Mouse (Mus musculus) hindbrain, embryonic 11.5 days (tissue): ENCODE measurements around the gene Mphosph9. TPM values are rescaled to one million over a fixed set of nuclear protein-coding genes. Genes with fewer than 3 reads are reported as not detected.

Experiments
- ATAC-seq: fragments of 200-750 bp; cut with Nextera tagmentation; 2 replicates; pipeline ENCODE4 v1.8.0; 2017; ENCODE audit warnings: mild to moderate bottlenecking, moderate TSS enrichment, moderate library complexity; ENCODE audit not compliant: low FRiP score
- DNase-seq: peaks from one replicate; pipeline ENCODE4 v3.0.0-alpha.2; 2015; ENCODE audit warnings: low spot score
- H3K27ac ChIP-seq: fragments of 300-500 bp; sonication (generic); 2 replicates; pipeline ENCODE4 v1.5.1; 2014; ENCODE audit warnings: mild to moderate bottlenecking, low read depth, low read length
- H3K27me3 ChIP-seq: fragments of 300-500 bp; sonication (generic); 2 replicates; pipeline ENCODE4 v1.6.1; 2014; ENCODE audit warnings: mild to moderate bottlenecking, low read length, moderate library complexity, mixed read lengths; ENCODE audit not compliant: control insufficient read depth, insufficient read depth
- H3K36me3 ChIP-seq: fragments of 300-500 bp; sonication (generic); 2 replicates; pipeline ENCODE4 v1.6.1; 2014; ENCODE audit warnings: mild to moderate bottlenecking, low read length, moderate library complexity, mixed read lengths; ENCODE audit not compliant: control insufficient read depth, insufficient read depth
- H3K4me1 ChIP-seq: fragments of 300-500 bp; sonication (generic); replicated peaks from 2 replicates; pipeline ENCODE4 v1.6.1; 2014; ENCODE audit warnings: low read length, mixed read lengths; ENCODE audit not compliant: control insufficient read depth, insufficient read depth
- H3K4me2 ChIP-seq: fragments of 300-500 bp; sonication (generic); replicated peaks from 2 replicates; pipeline ENCODE4 v1.6.1; 2014; ENCODE audit warnings: mild to moderate bottlenecking, low read depth, low read length
- H3K4me3 ChIP-seq: fragments of 300-500 bp; sonication (generic); 2 replicates; pipeline ENCODE4 v1.5.1; 2014; ENCODE audit warnings: low read depth, low read length
- H3K9ac ChIP-seq: fragments of 300-500 bp; sonication (generic); 2 replicates; pipeline ENCODE4 v1.6.1; 2014; ENCODE audit warnings: low read depth, low read length
- H3K9me3 ChIP-seq: fragments of 300-500 bp; sonication (generic); 2 replicates; pipeline ENCODE4 v1.6.1; 2016; ENCODE audit warnings: low read length; ENCODE audit not compliant: control insufficient read depth
- WGBS: fragments of 180-500 bp; shearing (Covaris S2); extraction: QIAGEN DNeasy Blood & Tissue Kit; methylation state at CpG from one replicate; pipeline ENCODE4 v1.1.7; 2014; 5-methylcytosine and 5-hydroxymethylcytosine counted together
- polyA plus RNA-seq: library from polyadenylated mRNA; unstranded; fragments of >200 nt; fragmentation: Nextera tagmentation; extraction: Ambion mirVana; gene quantifications from 2 replicates; pipeline ENCODE4 v1.2.1, GENCODE M21; 2014

Gene Mphosph9
- polyA plus RNA-seq, 1 experiment from 2014 or later = 20.5 TPM

DNA sequence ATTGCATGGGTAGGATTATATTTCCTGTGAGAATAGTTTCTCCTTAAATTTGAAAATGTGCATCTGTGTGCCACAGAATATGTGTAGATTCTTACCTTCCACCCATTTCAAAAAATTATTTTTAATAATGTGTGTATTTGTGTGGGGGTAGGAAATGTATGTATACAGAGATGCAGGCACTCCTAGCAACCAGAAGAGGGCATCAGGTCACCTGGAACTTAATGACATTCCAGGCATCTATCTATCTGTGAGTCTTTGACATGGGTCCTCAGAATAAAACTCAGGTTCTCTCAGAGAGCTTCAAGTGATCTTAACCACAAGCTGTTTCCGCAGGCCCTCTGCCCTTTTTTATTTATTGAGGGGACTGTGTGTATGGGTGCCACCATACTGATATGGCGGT is 31.9 kb upstream of the Mphosph9 start:
- WGBS = 79% methylated on average over 2 of the region's 2 CpGs
- H3K4me3 ChIP-seq = no peak overlapping the region
- H3K4me1 ChIP-seq = no peaks in the 10 kb centered on the region
- no peak for DNase-seq
- no peaks in the 10 kb centered on the region for H3K36me3 ChIP-seq
- no peak overlapping the region for H3K9ac ChIP-seq
- H3K27me3 ChIP-seq = no peaks in the 10 kb centered on the region
- no peaks in the 10 kb centered on the region for H3K9me3 ChIP-seq
- H3K4me2 ChIP-seq = no peak overlapping the region
- H3K27ac ChIP-seq = no peak overlapping the region
- ATAC-seq = no peak

- WGBS = 35% methylated on average over 3 of the region's 3 CpGs
- Histone ChIP-seq H3K4me3 (no peak overlapping the region), H3K9me3 (no peaks in the 10 kb centered on the region), H3K27me3 (no peaks in the 10 kb centered on the region), H3K27ac (no peak overlapping the region), H3K4me2 (no peak overlapping the region), H3K9ac (no peak overlapping the region), H3K4me1 (peaks cover 2% of the 10 kb centered on the region; the same call in 1 of the 2 replicates), H3K36me3 (no peaks in the 10 kb centered on the region)
- ATAC-seq (no peak), DNase-seq (no peak)
Measured at GRCm38 (mm10) chr5:124356695-124357094, 28.9 kb upstream of the Mphosph9 start.

GRCm38 (mm10) chr5:124355425-124355959 is 27.7 kb upstream of the Mphosph9 start:
- peak overlapping the region; percentile 98 for H3K4me3 ChIP-seq
- H3K9me3 ChIP-seq = no peaks in the 10 kb centered on the region
- 6% methylated on average over 12 of the region's 12 CpGs for WGBS
- no peaks in the 10 kb centered on the region for H3K27me3 ChIP-seq
- H3K4me1 ChIP-seq = peaks cover 7% of the 10 kb centered on the region
- no peak overlapping the region for H3K27ac ChIP-seq
- no peaks in the 10 kb centered on the region for H3K36me3 ChIP-seq
- H3K9ac ChIP-seq = peak overlapping the region; percentile 100; the same call in 1 of the 2 replicates
- DNase-seq (no peak), ATAC-seq (no peak)
- H3K4me2 ChIP-seq = peak overlapping the region; percentile 60

GRCm38 (mm10) chr5:124354574-124355424 is 27.0 kb upstream of the Mphosph9 start:
- ATAC-seq = no peak
- DNase-seq = peak; percentile 70
- peaks cover 9% of the 10 kb centered on the region for H3K4me1 ChIP-seq
- H3K4me2 ChIP-seq = peak overlapping the region; percentile 60
- H3K4me3 ChIP-seq = peak overlapping the region; percentile 98
- H3K9me3 ChIP-seq = no peaks in the 10 kb centered on the region
- peak overlapping the region; percentile 100 for H3K27ac ChIP-seq
- H3K27me3 ChIP-seq = no peaks in the 10 kb centered on the region
- no peaks in the 10 kb centered on the region for H3K36me3 ChIP-seq
- peak overlapping the region; percentile 100 for H3K9ac ChIP-seq
- WGBS = under 1% methylated on average over 33 of the region's 60 CpGs

GRCm38 (mm10) chr5:124353726-124354547 is 26.2 kb upstream of the Mphosph9 start:
- peak overlapping the region; percentile 100 for H3K27ac ChIP-seq
- no peaks in the 10 kb centered on the region for H3K27me3 ChIP-seq
- H3K36me3 ChIP-seq = peaks cover 8% of the 10 kb centered on the region
- H3K4me3 ChIP-seq = peak overlapping the region; percentile 98
- H3K4me2 ChIP-seq = peak overlapping the region; percentile 89
- peak overlapping the region; percentile 100 for H3K9ac ChIP-seq
- WGBS = 0% methylated on average over 28 of the region's 132 CpGs
- peaks cover 9% of the 10 kb centered on the region for H3K4me1 ChIP-seq
- DNase-seq (peak; percentile 60), ATAC-seq (no peak)
- H3K9me3 ChIP-seq = no peaks in the 10 kb centered on the region

DNA sequence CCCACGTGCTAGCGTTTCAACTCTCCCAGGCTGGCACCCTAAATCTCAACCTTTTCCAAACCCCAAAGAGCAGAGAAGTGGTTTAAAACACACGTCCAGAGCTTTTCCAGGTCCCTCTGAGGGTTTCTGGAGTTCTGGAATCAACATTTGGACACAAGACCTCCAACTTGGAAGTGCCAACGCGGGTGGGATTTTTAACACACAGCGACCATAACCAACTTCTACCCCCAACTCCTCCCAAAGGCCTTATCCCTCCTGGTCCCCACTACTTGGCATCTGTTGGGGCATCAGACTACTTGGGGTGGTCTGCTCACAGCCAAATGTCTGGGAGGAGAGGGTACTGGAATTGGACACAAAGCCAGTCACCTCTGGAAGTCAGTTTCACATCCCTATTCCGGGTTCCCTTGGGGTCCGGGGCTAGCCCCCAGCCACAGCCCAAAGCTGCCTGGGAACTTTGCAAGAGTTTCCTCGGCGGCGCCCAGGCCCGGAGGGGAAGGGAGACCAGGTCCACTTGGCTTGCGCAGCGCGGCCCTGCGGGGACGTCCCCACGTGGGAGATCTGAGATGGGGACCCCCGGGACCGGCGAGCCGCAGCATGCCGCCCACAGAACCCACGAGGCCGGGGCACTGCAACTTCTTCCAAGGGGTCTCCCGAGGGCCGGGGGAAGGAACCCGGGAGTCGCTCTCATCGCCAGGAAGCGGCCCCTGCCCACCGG is 25.4 kb upstream of the Mphosph9 start:
- no peaks in the 10 kb centered on the region for H3K27me3 ChIP-seq
- peak; percentile 76 for DNase-seq
- no peaks in the 10 kb centered on the region for H3K9me3 ChIP-seq
- peaks cover 8% of the 10 kb centered on the region for H3K36me3 ChIP-seq
- H3K4me2 ChIP-seq = peak overlapping the region; percentile 89
- H3K4me3 ChIP-seq = peak overlapping the region; percentile 98
- peak overlapping the region; percentile 100 for H3K27ac ChIP-seq
- 0% methylated on average over 32 of the region's 32 CpGs for WGBS
- H3K9ac ChIP-seq = peak overlapping the region; percentile 100
- no peak for ATAC-seq
- H3K4me1 ChIP-seq = peaks cover 9% of the 10 kb centered on the region

GRCm38 (mm10) chr5:124352141-124352920 is 24.6 kb upstream of the Mphosph9 start:
- H3K4me2 ChIP-seq = peak overlapping the region; percentile 89
- peak overlapping the region; percentile 98 for H3K4me3 ChIP-seq
- peak; percentile 92 for DNase-seq
- H3K36me3 ChIP-seq = peaks cover 8% of the 10 kb centered on the region
- H3K9ac ChIP-seq = peak overlapping the region; percentile 100
- H3K27ac ChIP-seq = peak overlapping the region; percentile 100
- WGBS = under 1% methylated on average over 21 of the region's 30 CpGs
- peaks cover 9% of the 10 kb centered on the region for H3K4me1 ChIP-seq
- no peaks in the 10 kb centered on the region for H3K27me3 ChIP-seq
- no peaks in the 10 kb centered on the region for H3K9me3 ChIP-seq
- peak; percentile 93 for ATAC-seq
